Mouse (Mus musculus): ENCODE measurements around the gene Pcnx3. TPM values are rescaled to one million over a fixed set of nuclear protein-coding genes. Genes with fewer than 3 reads are reported as not detected.

Pcnx3 gene
- polyA plus RNA-seq, 1 experiment from 2014 or later: 9.1 TPM

DNA sequence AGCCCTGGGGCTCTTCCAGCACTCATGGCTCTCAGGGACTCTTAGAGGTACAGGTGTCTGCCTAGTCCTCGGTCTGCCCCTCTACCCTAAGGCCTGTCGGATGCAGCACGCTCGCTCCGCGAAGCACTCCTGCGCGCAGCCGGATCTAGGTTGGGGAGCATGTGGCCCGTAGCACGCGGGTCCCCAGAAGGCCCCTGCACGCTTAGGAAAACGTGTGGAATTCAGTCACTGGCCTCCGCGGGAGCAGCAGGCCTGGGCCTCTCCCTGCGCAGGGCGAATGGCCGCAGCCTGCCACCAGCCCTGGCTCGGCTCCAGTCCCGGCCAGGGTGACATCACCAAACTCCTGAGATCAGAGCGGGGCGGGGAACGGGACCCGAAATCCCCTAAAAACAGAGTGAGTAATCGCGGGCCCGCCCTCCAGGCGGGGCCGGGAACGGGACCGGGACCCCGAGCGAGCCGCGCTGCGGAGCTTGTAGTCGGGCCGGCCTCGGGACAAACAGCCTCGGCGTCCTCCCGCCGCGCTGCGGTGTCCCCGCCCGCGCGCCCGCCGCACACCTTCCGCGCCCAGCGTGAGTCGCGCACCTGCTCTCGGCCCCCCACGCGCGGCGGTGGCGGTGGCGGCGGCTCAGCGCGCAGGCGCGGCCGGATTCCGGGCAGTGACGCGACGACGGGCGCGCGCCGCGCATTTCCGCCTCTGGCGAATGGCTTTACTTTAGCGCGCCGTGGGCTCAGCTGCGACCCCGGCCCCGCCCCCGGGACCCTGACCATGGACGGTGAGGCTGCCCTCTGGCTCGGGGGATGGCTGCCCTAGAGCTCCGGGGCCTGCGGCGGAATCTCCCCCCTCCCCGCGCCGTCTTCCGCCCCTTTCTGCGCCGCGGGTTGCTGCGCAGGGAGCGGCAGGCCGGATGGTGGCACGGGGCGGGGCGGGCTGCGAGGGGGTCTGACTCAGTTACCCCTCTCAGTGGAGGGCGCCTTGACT is 51.4 kb downstream of the Pcnx3 start, which contains the start of gene Rela:
Gene Rela (plus strand): TSS at position 415 of the 979 bp plus-strand sequence.
- WGBS (ENCODE audit: insufficient replicate concordance): under 1% methylated on average over 106 of the region's 109 CpGs
- ATAC-seq (ENCODE audit: low read depth): peak; percentile 84
- Histone ChIP-seq H3K27ac (peak within 1 kb of the TSS; percentile 87), H3K9me3 (replicated peaks) (no peaks in the 10 kb centered on the region), H3K4me1 (replicated peaks) (peaks cover 53% of the 10 kb centered on the region), H3K4me2 (peak within 1 kb of the TSS; percentile 93), H3K9ac (peak within 1 kb of the TSS; percentile 90), H3K36me3 (peaks cover 35% of the 10 kb centered on the region), H3K27me3 (no peaks in the 10 kb centered on the region), H3K4me3 (replicated peaks) (peak within 1 kb of the TSS; percentile 86)
- DNase-seq: peak; percentile 77

DNA sequence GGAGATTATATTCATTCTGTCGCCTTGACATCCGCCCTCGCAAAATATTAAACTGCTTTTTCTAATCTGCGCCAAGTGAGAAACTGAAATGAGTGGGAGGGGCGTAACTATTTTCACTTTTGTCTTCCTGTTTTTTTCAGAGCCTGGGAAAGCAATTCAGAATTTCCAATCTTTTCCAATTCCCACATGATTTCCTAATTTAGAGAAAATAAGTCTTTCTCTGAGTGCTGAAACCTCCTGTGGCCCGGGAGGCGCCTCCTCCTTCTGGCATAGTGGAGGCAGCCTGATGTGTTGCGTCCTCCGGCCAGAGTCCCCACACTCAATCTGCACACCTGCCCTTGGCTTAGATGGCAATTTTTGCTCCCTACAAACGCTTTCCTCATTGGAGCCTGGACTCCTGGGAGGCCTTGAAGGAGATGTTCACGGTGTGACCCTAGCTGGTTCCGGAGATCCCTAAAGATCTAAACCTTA is 52.1 kb downstream of the Pcnx3 start:
- ATAC-seq (ENCODE audit: low read depth) (no peak), DNase-seq (no peak)
- Histone ChIP-seq H3K9me3 (replicated peaks) (no peaks in the 10 kb centered on the region), H3K27ac (peak overlapping the region; percentile 87), H3K36me3 (peaks cover 27% of the 10 kb centered on the region), H3K9ac (peak overlapping the region; percentile 90), H3K27me3 (no peaks in the 10 kb centered on the region), H3K4me2 (peak overlapping the region; percentile 93), H3K4me3 (replicated peaks) (peak overlapping the region; percentile 86), H3K4me1 (replicated peaks) (peaks cover 53% of the 10 kb centered on the region)
- 50% methylated on average over 12 of the region's 12 CpGs for WGBS (ENCODE audit: insufficient replicate concordance)

GRCm38 (mm10) chr19:5636036-5636570 is 52.6 kb downstream of the Pcnx3 start:
- 60% methylated on average over 7 of the region's 7 CpGs for WGBS (ENCODE audit: insufficient replicate concordance)
- H3K36me3 ChIP-seq: peaks cover 22% of the 10 kb centered on the region
- H3K4me1 ChIP-seq (replicated peaks): peaks cover 48% of the 10 kb centered on the region
- DNase-seq (no peak), ATAC-seq (ENCODE audit: low read depth) (no peak)
- no peak overlapping the region; the same call in 1 of the 2 replicates for H3K9ac ChIP-seq
- no peak overlapping the region for H3K27ac ChIP-seq
- H3K4me2 ChIP-seq: peak overlapping the region; percentile 93
- H3K9me3 ChIP-seq (replicated peaks): no peaks in the 10 kb centered on the region
- no peak overlapping the region for H3K4me3 ChIP-seq (replicated peaks)
- H3K27me3 ChIP-seq: no peaks in the 10 kb centered on the region

DNA sequence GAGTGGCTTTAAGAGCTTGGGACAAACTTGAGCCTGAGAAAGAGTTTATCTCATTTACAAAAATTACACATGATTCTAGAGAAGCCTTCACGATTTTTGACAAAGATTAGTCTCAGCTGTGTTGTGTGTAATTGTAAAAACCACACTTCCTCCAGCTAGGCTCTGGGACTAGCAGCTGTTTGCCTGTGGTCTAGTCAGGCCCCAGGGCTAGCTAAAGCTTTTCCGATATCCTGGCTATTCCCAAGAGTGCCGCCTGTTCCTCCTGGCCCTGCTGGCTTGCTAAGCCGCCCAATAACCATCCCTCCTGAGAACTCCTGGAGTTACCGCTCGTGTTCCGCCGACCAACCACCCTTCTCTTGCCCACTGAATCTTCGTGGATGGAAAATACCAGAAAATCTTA is 56.6 kb downstream of the Pcnx3 start:
- H3K27ac ChIP-seq: no peak overlapping the region
- no peak overlapping the region for H3K4me3 ChIP-seq (replicated peaks)
- WGBS (ENCODE audit: insufficient replicate concordance): 70% methylated on average over 9 of the region's 9 CpGs
- no peaks in the 10 kb centered on the region for H3K9me3 ChIP-seq (replicated peaks)
- no peaks in the 10 kb centered on the region for H3K27me3 ChIP-seq
- no peaks in the 10 kb centered on the region for H3K36me3 ChIP-seq
- no peak overlapping the region for H3K4me2 ChIP-seq
- H3K9ac ChIP-seq: no peak overlapping the region
- ATAC-seq (ENCODE audit: low read depth): no peak
- H3K4me1 ChIP-seq (replicated peaks): peaks cover 19% of the 10 kb centered on the region
- no peak for DNase-seq

GRCm38 (mm10) chr19:5629907-5630306 is 58.8 kb downstream of the Pcnx3 start:
- ATAC-seq (ENCODE audit: low read depth): no peak
- H3K27ac ChIP-seq: no peak overlapping the region
- H3K4me2 ChIP-seq: no peak overlapping the region
- DNase-seq: no peak
- no peaks in the 10 kb centered on the region for H3K27me3 ChIP-seq
- H3K9me3 ChIP-seq (replicated peaks): no peaks in the 10 kb centered on the region
- H3K4me3 ChIP-seq (replicated peaks): no peak overlapping the region
- no peak overlapping the region for H3K9ac ChIP-seq
- no peaks in the 10 kb centered on the region for H3K36me3 ChIP-seq
- H3K4me1 ChIP-seq (replicated peaks): 0 out of 2 replicates have a peak, but pooled peaks cover 2% of the 10 kb centered on the region

DNA sequence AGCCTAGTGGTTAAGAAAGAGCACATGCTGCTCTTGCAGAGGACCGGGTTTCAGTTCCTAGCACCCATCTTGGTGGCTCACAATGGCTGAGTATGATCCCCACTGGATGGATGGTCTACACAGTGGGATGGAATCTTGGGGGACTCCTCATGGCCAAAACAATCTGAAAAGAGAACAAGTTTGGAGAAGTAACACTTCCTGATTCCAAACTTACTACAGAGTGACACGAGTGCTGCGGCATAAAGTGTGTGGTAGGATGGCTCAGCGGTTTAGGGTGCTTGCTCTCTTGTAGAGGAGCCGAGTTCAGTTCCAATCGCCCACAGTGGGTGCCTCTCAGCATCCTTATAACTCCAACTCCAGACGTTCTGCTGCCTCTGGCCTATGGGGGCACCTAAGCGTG is 63.4 kb downstream of the Pcnx3 start:
- Histone ChIP-seq H3K27ac (no peak overlapping the region), H3K9ac (no peak overlapping the region), H3K9me3 (replicated peaks) (no peaks in the 10 kb centered on the region), H3K36me3 (no peaks in the 10 kb centered on the region), H3K4me2 (no peak overlapping the region), H3K4me1 (replicated peaks) (0 out of 2 replicates have a peak, but pooled peaks cover 2% of the 10 kb centered on the region), H3K4me3 (replicated peaks) (no peak overlapping the region), H3K27me3 (no peaks in the 10 kb centered on the region)
- WGBS (ENCODE audit: insufficient replicate concordance): 65% methylated on average over 8 of the region's 8 CpGs
- DNase-seq: no peak
- ATAC-seq (ENCODE audit: low read depth): no peak

DNA sequence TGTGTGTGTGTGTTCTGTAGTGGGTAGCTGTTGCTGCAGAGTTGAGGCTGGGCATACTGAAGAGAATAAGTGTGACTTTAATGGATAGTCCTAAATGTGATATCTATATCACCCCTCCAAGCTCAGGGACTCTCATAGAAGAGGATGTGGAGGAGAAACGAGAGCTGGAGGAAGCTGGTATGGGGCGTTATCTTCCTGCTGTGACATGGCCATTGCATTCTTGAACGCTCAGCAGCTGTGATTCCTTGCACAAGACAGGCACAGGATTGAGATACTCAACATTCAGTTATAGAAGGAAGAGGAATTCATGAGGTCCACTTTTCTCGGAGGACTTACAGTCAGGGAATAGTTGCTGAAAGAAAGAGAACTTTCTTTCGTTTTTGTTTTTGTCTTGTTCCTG is 66.8 kb downstream of the Pcnx3 start:
- no peak for DNase-seq
- no peak for ATAC-seq (ENCODE audit: low read depth)
- Histone ChIP-seq H3K36me3 (no peaks in the 10 kb centered on the region), H3K27me3 (no peaks in the 10 kb centered on the region; the same call in 1 of the 2 replicates), H3K4me1 (replicated peaks) (no peaks in the 10 kb centered on the region), H3K9ac (no peak overlapping the region), H3K4me3 (replicated peaks) (no peak overlapping the region), H3K27ac (no peak overlapping the region), H3K4me2 (no peak overlapping the region), H3K9me3 (replicated peaks) (no peaks in the 10 kb centered on the region)
- WGBS (ENCODE audit: insufficient replicate concordance): 35% methylated on average over 5 of the region's 5 CpGs

DNA sequence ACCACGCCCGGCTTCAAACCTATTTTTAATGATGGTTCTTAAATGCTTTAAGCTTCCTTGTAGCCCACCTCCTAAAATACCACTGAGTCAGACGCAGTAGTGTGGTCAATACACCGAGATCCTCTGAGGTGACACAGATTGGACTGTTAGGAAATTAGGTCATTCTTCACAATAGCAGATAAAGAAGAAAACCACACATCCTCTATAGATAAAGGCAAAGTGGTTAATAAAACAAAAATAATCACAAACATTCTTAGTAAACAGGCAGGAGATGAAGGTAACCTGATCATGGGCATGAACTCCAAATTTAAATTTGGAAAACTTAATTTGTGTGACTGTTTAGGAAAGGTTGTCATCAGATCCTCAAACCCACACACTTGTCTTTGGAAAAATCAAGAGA is 68.7 kb downstream of the Pcnx3 start:
- Histone ChIP-seq H3K27me3 (no peaks in the 10 kb centered on the region; the same call in 1 of the 2 replicates), H3K4me1 (replicated peaks) (no peaks in the 10 kb centered on the region), H3K9me3 (replicated peaks) (no peaks in the 10 kb centered on the region), H3K27ac (no peak overlapping the region), H3K4me3 (replicated peaks) (no peak overlapping the region), H3K36me3 (no peaks in the 10 kb centered on the region), H3K9ac (no peak overlapping the region), H3K4me2 (no peak overlapping the region)
- WGBS (ENCODE audit: insufficient replicate concordance): 45% methylated on average over 4 of the region's 4 CpGs
- no peak for DNase-seq
- no peak for ATAC-seq (ENCODE audit: low read depth)

GRCm38 (mm10) chr19:5614953-5615352 is 73.8 kb downstream of the Pcnx3 start:
- no peak overlapping the region for H3K27ac ChIP-seq
- no peak overlapping the region for H3K4me3 ChIP-seq (replicated peaks)
- no peak overlapping the region for H3K4me2 ChIP-seq
- no peaks in the 10 kb centered on the region for H3K9me3 ChIP-seq (replicated peaks)
- DNase-seq (no peak), ATAC-seq (ENCODE audit: low read depth) (no peak)
- H3K4me1 ChIP-seq (replicated peaks): peaks cover 39% of the 10 kb centered on the region
- H3K36me3 ChIP-seq: no peaks in the 10 kb centered on the region
- no peaks in the 10 kb centered on the region; the same call in 1 of the 2 replicates for H3K27me3 ChIP-seq
- 80% methylated on average over 2 of the region's 2 CpGs for WGBS (ENCODE audit: insufficient replicate concordance)
- no peak overlapping the region for H3K9ac ChIP-seq
